Mouse (Mus musculus) layer of hippocampus, adult 11-12 months (tissue): ENCODE data around the gene Hoxa7.

Source experiments
- DNase-seq: peaks from one replicate; pipeline ENCODE4 v3.0.0; 2022; ENCODE audit warnings: low spot score

The Hoxa7 gene

GRCm38 (mm10) chr6:52175864-52176263 is 45.8 kb downstream of the Hoxa7 start:
- no peak for DNase-seq

- DNase-seq, result no peak
These were observed 46.5 kb downstream of the Hoxa7 start for GRCm38 (mm10) chr6:52174968-52175751.

GRCm38 (mm10) chr6:52173648-52174047 is 48.0 kb downstream of the Hoxa7 start:
- DNase-seq, result no peak

GRCm38 (mm10) chr6:52172501-52172900 is 49.2 kb downstream of the Hoxa7 start:
- DNase-seq, result no peak

- DNase-seq, result no peak
These were observed 49.7 kb downstream of the Hoxa7 start for GRCm38 (mm10) chr6:52171938-52172337.

- no peak for DNase-seq
These were observed 50.3 kb downstream of the Hoxa7 start for GRCm38 (mm10) chr6:52171331-52171730.

- DNase-seq, result no peak
These were observed 50.8 kb downstream of the Hoxa7 start for GRCm38 (mm10) chr6:52170898-52171223.

GRCm38 (mm10) chr6:52170166-52170897 is 51.3 kb downstream of the Hoxa7 start:
- no peak for DNase-seq

GRCm38 (mm10) chr6:52169499-52170165 is 52.0 kb downstream of the Hoxa7 start:
- DNase-seq, result no peak

GRCm38 (mm10) chr6:52168191-52169055 is 53.2 kb downstream of the Hoxa7 start:
- no peak for DNase-seq

- DNase-seq, result no peak
These were observed 53.9 kb downstream of the Hoxa7 start for GRCm38 (mm10) chr6:52167736-52168161.

GRCm38 (mm10) chr6:52167176-52167575 is 54.5 kb downstream of the Hoxa7 start:
- DNase-seq, result no peak

- no peak for DNase-seq
These were observed 55.1 kb downstream of the Hoxa7 start for GRCm38 (mm10) chr6:52166431-52167077.

GRCm38 (mm10) chr6:52165441-52166370 is 55.9 kb downstream of the Hoxa7 start:
- DNase-seq, result no peak

- no peak for DNase-seq
These were observed 56.8 kb downstream of the Hoxa7 start, which contains the start of gene Hoxa2 for GRCm38 (mm10) chr6:52164626-52165440. TSS of gene Hoxa2 (minus strand) at chr6:52164831.
